Mouse (Mus musculus): Measurements from ENCODE around the gene Nprl2.

- no peak for TF ChIP-seq CTCF (IDR thresholded peaks at IDR 0.05; ENCODE audit: low read depth)
- TF ChIP-seq EP300 (IDR thresholded peaks at IDR 0.05; ENCODE audit: low read depth), result peak; percentile 42; the same call in 1 of the 2 replicates
Measured at GRCm38 (mm10) chr9:107567702-107568319, 25.8 kb downstream of the Nprl2 start, which contains the start of gene Hyal2.
